Mouse (Mus musculus): ENCODE results near the gene Grtp1.

DNA sequence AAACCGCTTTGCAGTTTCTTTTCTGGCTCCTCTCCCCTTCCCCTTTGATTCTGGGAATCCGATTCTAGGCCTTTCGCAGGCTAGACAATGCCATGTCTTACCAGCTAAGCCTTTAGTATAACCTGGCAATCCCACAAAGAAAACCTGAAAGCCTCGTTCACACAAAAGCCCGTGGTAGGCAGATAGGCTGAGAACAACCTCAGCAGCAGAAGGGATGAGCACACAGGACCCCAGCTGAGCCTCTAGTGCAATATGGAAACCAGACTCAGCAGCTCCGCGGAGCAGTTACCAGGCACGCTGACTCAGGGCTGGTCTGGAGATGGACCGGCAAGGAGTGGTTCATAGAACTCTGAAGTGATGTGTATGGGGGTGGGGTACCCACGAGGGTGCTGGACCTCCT lies 5.6 kb downstream of the Grtp1 start:
- TF ChIP-seq CTCF (IDR thresholded peaks at IDR 0.05; ENCODE audit: low read depth, low read length) (no peak), POLR2A (IDR thresholded peaks at IDR 0.05; ENCODE audit: insufficient read depth, low read length) (no peak)

Measured in ES-Bruce4 (cell line).